Mouse (Mus musculus): ENCODE results near the gene Rassf10.
A peak's percentile ranks its signal among the peaks of the same experiment; 100 is the strongest.
"Not testable (repeated sequence)": the region's sequence is repeated elsewhere in the genome, so short reads cannot be mapped to it uniquely, and the experiment has no call there.

The Rassf10 gene

DNA sequence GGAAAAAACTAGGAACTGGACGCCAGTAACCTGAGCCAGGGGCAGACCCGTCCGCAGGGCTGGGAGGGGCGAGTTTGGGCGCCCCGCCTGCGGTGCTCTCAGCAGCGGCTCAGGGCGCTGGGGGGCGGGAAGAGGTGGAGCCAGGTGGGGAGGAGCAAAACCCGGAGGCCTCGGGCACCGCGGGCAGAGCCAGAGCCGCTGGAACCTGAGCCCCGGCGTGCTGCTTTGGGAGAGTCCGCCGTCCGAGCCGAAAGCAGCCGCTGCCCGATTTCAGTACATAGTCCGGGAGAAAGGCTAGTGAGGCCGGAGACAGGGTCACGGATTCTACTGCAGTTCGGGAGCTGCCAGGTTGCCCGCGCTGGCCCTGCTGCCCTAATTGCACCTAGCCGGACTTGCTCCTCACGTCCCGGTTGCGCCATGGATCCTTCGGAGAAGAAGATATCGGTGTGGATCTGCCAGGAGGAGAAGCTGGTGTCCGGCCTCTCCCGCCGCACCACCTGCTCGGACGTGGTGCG is at the start of gene Rassf10:
TSS of gene Rassf10 (plus strand) at position 186 of the 515 bp plus-strand sequence.
- no peak for DNase-seq (ENCODE audit: low read depth, low spot score)

DNA sequence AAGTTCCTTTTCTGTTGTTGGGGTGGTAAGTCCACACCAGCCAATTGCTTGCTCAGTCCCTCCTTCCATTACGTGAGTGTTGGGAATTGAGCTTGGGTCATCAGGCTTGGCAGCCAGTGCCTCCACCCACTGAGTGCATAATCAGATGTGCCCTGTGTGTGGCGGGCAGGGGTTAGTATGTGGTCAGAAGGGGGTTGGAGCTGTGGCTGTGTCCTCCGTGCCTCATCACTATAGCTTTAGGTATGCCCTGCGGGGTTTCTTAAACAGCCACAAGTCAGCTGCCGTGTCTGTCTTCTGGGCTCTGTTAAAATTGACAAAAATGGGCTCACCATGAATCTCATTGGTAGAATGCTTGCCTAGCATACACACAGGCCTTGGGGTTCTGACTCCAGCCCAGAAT is 46.9 kb upstream of the Rassf10 start:
- DNase-seq (ENCODE audit: low read depth, low spot score), result no peak

DNA sequence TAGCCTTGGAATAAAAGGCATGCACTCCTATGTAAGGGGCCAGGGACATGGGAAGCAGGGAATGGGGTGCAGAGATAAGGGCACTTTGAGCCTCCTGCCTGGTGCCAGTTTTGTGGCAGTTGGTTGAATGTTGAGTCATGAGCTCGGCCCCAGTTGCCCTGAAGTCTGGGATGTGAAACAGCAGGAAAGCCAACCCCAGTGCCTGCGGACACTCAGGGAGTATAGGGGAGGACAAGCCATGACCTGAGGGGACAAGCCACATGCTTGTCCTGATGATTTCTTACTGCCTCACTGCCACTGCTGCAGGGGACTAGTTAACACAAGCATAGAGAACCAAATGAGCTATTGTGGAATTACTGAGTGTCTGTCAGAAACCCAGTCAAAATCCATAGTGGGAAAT is 46.3 kb upstream of the Rassf10 start:
- DNase-seq (ENCODE audit: low read depth, low spot score), result no peak

DNA sequence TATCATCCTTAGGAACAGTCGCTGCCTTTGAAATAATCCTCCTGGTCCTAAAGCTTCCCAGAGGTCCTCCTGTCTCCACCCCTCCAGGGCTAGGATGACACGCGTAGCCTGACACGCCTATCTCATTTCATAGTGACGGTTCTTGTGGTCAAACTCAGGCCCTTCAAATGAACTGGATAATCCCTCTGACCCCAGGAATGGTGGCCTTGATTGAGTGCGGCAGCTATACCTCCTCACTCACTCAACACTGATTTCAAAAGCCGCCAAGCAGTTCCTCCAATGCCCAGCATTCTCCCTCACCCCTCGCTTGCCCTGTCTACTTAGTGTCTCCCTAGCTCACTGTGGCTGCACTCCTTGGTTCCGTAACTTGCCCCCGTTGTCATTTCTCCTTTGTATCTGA is 44.6 kb upstream of the Rassf10 start:
- DNase-seq (ENCODE audit: low read depth, low spot score), result no peak

DNA sequence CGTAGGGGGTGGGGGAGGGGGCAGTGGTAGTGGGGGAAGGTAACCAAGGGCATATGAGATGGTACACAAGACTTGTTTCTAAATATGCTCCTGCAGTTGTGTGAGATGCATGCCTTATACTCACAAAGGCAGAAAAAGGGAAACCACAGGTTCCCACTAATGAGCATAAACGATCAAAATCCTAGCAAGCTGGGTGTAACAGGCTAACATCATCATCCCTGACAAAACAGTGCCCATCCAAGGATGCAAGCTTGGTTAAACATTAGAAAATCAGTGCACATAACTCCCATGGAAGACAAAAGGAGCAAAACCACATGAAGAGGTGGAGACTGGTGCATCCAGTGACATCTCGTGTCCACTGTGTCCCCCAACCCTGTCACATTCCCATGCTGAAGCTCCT is 40.8 kb upstream of the Rassf10 start:
- no peak for DNase-seq (ENCODE audit: low read depth, low spot score)

DNA sequence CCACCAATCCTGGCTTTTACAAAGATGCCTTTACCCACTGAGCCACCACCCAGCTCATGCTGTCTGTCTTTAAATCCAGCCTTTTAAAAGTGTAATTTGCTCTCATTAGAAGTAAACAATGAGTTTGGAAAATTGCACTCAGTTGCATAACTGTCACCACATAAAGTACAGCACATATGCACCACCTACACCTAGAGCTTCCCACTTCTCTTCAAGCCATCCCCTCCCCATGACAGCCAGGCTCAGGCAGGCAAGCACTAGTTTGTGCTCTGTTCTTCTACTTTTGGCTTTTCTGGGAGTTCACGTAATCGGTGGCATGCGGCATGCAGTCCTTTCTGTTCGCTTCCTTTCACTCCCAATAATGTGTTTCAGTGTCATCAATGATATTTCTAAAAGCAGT is 38.2 kb upstream of the Rassf10 start:
- DNase-seq (ENCODE audit: low read depth, low spot score), result no peak

DNA sequence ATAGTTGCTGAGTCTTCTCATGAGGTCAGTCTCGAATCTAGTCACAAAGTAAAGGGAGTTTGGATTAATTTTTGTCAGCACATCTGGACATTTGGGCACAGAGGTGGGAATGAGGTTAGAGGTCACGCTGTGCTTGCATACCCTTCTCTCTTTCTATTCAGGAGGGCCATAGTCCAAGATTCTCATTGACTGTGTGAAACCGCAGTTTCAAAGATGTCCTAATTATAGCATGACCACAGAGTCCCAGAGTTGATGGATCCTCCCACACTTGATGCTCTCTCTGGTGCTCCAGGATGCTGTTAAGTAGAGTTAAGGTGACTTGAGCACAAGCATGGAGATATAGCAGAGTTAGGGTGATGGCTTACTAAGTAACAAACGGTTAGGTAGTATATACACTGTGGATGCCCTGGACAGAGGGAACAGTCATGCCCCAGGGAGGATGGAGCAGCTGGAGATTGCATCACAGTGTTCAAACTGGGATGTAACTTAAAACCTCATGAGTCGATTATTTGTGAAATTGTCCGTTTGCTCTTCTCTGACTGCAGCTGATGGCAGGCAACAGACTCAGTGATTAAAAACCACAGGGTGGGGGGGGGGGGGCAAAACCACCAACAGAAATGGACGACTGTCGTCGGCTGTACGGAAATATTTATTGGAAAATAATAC is 36.0 kb upstream of the Rassf10 start:
- no peak for DNase-seq (ENCODE audit: low read depth, low spot score)

DNA sequence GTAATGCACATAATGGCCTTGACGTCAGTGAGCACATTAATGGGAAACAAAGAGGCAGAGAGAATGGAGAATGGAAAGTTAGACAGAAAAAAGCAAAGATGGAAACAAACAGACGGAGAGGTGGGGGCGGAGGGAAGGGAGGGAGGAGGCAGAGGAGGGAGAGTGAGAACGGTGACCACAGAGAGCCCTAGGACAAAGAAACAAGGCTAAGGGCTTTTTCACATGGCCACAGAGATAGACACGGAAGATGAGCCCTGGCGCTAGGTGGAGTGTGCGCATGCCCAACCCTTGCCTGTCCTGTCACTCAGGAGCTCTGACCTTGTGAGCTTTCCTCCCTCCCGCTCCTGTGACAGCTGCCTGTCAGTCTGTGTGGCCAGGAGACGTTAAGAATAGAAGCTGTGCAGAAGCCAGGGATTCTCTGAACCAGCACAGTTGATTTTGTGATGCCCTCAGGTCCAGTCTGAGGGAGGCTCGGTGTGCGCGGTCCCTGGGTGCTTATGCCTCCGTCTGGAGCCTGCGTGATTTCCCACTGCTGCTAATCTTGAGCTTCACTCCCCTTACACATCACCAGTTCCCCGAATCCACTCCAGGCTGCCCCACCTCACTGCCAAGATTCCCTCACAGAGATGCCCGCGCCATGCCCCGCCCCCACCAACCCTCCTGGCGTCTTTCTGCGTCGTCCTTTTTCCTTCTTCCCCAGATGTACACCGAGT is 35.3 kb upstream of the Rassf10 start:
- DNase-seq (ENCODE audit: low read depth, low spot score), result peak; percentile 61

DNA sequence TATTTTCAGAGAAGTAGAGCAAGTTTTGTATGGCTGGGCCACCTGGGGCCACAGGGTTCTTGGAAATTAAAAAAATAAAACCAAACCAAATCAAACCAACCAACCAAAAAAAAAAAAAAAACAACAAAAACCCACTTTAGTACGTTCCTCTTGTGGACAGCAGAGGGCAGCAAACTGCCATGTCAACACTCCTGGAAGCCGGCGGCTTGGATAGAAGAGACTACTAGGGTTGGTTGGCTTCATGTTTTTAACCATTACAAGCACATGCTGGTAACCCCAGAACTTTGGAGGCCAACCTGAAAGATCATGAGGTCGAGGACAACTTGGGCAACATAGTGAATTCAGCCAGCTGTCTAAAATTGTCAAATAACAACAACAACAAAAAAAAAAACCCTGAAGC is 33.9 kb upstream of the Rassf10 start:
- DNase-seq (ENCODE audit: low read depth, low spot score), result peak; percentile 36

DNA sequence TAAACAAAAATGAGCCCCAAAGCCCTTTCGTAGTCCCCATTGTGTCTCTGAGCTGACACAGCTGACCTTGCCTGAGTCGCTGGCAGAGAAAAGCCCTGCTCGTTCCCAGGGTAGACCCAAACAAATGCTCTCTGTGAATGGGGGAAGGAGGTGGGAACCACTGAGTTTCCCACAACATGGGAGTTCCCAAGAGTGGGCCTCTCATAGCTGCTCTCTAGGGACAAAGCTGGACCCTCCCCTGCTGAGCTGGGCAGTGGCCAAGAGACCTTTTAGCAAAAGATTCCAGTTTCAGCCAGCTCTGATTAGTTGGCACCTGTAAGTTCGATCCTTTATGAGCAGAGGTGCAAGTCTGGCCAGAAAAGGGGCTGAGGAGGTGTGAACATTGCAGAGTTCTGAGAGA is 31.0 kb upstream of the Rassf10 start:
- DNase-seq (ENCODE audit: low read depth, low spot score), result no peak

DNA sequence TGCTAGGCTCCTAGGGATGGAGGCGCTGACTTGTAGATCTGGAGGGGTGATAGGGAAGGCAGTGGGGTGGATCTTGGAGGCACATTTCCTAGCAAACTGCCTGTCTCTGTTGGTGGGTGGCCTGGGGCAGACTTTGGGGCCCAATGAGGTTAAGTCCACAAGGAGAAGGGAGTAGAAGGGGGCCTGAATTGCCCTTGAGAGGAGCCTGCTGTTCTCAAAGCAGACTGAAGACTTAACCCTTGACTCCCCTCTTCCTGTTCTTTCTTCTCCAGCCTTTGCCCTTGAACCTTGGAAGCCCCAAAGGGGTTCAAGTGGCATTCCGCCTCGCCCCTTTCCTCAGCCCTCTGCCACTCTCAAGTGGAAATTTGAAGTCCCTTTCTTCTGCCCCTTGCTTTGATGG is 30.1 kb upstream of the Rassf10 start:
- no peak for DNase-seq (ENCODE audit: low read depth, low spot score)

DNA sequence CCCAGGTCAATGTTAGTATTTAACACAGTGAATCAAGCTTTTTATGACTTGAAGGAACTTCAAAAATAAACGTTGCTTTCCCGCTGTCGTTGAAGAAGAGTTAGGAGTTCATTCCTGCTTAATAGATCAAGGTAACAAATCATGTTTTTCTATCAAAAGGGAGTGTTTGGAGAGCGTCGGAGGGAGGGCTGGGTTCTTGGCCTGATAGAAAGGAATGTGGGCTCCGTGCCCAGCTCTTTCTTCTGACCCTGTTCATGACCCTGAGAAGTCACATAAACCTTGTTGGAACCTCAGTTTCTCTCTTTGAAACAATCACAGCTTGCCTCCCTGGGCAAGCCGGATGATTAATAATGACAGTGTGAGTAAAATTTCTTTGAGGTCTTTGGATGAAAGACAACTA is 23.1 kb upstream of the Rassf10 start:
- no peak for DNase-seq (ENCODE audit: low read depth, low spot score)

DNA sequence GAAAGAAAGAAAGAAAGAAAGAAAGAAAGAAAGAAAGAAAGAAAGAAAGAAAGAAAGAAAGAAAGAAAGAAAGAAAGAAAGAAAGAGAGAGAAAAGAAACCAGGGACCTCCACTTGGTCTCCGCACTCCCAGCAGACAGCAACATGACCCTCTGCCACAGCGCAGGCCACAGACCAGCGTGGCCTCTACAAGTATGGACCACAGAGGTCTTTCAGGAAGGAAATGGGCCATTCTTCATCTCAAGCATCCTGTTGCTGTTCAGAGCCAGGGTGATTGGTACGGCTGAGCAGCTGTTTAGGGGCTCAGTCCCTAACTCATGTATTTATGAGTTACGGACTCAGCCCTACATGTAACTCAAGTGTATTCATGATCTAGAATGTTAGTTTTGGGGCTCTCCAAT is 17.9 kb upstream of the Rassf10 start:
- DNase-seq (ENCODE audit: low read depth, low spot score), result not testable (repeated sequence)

DNA sequence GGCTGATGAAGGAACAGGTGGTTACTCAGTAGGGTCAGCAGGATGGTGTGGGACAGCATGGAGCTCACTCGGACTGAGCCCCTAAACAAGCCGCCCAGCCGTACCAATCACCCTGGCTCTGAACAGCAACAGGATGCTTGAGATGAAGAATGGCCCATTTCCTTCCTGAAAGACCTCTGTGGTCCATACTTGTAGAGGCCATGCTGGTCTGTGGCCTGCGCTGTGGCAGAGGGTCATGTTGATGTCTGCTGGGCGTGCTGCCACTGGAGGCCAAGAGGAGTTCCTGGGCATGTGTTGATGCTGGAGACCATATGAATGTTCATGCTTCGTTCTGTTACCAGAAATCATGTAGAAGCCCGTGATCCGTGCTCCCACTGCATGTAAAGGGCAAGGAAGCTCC is 16.7 kb upstream of the Rassf10 start:
- DNase-seq (ENCODE audit: low read depth, low spot score), result no peak

DNA sequence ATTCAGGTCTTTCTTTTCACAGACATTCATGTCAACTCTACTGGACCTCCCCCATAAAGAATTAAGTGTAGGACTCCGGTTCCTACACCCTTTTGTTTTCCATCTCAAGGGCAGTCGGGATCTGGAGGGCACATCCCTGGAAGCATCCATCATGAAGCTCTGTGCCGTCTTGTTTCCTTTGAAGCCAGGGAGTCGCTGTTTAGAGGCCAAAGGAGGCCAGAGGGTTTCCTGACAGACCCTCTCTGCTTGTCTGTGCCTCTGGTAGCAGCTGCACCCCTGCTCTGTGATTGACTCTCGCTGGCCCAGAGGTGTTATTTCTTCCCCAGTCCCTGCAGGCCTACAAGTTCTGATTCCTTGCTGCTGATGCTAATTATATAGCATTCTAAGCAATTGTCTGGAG is 14.8 kb upstream of the Rassf10 start:
- no peak for DNase-seq (ENCODE audit: low read depth, low spot score)

DNA sequence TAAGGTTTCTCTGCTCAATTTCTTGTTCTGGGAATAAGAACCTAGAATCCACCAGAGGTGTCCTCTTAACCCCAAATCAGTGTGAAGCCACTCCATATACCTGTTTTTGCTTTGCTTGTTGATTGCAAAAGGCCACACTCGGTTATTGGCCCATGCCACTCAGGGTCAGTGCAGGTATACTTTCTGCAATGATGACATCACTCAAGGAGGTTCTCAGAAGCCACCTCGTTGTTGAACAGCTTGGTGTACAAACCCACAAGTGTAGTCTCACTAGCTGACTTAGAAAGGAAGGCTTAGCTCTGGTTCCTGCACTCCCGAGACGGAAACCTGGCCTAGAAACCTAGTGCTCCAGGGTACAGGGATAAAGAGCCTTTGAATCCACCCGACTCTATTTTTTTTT is 11.2 kb upstream of the Rassf10 start:
- DNase-seq (ENCODE audit: low read depth, low spot score), result no peak

DNA sequence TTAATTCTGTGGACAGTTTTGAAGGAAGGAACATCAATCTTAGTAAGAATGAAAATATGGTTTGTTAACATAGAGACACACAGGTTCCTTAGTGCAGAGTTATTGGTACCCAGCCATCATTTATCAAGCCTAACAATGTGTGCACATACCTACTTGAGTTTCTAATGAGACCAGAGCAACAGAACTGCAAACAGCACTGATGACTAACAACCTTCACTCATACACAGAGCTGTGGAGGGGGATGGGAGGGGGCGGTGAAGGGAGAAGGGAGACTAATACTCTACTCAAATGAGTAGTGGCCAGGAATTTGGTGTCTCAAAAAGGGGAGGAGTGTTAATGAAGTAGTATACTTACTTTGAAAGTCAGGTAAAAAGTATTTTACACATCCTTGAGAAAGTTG is 10.7 kb upstream of the Rassf10 start:
- DNase-seq (ENCODE audit: low read depth, low spot score), result no peak

DNA sequence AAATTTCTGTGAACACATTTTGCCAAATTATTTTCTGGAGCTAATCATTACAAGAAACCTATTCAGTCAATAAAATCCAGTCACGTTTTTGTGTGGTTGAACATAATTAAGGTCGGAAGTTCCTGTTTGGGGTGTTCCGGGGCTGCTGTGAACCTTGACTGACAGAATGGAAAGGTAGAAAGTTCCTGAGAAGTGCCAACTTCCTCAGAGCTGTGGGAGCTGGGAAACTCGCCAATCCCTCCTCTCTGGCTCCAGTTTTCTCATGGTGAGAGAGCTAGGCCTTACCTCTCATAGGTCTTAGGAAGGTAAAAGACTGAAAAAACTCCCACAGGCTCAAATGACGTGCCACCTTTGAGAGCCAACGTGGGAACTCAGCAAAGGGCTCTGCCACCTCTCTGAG is 7.1 kb upstream of the Rassf10 start:
- no peak for DNase-seq (ENCODE audit: low read depth, low spot score)

DNA sequence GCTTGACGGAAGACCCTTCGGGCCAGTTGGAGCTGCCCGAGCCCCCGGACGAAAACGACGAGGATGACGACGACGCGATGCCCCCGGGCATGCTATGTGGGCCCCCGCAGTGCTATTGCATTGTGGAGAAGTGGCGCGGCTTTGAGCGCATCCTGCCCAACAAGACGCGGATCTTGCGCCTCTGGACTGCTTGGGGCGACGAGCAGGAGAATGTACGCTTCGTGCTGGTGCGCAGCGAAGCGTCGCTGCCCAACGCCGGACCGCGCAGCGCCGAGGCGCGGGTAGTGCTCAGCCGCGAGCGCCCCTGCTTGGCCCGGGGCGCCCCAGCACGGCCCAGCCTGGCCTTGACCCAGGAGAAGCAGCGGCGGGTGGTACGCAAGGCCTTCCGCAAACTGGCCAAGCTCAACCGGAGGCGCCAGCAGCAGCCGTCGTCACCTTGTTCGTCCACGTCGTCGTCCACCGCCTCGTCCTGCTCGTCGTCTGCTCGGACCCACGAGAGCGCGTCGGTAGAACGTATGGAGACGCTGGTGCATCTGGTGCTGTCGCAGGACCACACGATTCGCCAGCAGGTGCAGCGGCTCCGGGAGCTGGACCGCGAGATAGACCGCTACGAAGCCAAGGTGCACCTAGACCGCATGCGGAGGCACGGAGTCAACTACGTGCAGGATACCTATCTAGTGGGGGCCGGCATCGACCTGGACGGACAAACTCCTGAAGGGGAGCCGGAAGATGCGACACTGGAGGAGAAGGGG is 765 bp downstream of the Rassf10 start:
- no peak for DNase-seq (ENCODE audit: low read depth, low spot score)

DNA sequence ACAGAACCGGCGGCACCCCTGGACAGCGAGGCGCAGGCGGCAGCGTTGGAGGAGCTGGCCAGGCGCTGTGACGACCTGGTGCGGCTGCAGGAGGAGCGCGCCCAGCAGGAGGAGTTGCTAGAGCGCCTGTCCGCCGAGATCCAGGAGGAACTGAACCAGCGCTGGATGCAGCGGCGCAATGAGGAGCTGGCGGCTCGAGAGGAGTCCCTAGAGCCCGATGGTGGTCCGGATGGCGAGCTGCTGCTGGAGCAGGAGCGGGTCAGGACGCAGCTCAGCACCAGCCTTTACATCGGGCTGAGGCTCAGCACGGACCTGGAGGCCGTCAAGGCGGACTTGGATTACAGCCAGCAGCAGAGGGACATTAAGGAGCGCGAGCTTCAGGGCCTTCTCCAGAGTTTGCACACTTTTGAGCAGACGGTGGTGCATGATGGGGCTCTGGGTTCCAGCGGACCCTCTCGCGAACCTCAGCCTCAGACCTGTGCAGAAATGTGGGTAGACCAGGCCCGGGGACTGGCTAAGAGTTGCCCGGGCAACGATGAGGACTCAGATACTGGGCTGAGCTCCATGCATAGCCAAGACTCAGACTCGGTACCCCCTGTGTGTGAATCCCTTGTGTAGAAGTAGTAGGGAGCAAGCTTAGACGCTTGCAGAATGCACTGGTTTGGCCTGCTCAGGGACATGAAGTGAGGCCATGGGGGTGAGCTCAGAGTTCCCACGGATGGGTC is 1.5 kb downstream of the Rassf10 start:
- no peak for DNase-seq (ENCODE audit: low read depth, low spot score)

DNA sequence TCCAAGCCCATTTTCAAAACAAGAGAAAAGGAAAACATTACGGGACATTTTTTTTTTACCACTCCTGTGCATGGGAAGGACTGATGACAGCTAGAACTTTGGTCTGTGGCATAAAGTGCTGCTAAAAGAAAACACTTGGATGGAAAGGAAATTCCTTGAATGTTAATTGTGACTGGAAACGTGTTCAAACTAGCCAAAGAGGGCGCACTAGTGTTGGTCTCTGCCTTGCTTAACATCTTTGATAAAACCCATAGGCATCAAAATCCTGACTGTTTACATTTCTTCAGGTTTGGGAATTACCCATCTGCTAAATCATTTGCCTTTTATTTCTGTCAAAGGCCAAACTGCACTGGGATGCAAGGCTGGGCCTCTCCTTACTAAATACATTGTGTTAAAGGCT is 2.2 kb downstream of the Rassf10 start:
- DNase-seq (ENCODE audit: low read depth, low spot score), result no peak

DNA sequence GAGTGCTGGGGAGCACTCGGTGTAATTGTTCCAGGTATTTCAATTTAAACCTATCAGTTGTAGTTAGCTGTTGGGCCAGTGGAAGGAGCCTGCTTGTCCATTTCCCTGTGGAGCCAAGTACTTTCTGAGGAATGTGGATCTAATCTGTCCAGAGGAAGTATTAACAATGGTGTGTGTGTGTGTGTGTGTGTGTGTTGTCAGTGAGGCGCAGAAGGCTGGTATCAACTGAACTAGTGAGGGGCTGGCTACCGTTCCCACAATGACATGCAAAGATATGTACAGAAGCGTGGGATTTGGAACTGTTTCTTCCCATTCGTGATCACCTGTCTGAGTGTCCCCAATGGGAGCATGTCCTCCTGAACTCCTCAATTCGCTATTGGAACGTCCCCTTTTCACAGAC is 3.2 kb downstream of the Rassf10 start:
- no peak for DNase-seq (ENCODE audit: low read depth, low spot score)
